Comparison of ENCODE assay signal across 19 mouse cellular contexts in the genomic region with DNA sequence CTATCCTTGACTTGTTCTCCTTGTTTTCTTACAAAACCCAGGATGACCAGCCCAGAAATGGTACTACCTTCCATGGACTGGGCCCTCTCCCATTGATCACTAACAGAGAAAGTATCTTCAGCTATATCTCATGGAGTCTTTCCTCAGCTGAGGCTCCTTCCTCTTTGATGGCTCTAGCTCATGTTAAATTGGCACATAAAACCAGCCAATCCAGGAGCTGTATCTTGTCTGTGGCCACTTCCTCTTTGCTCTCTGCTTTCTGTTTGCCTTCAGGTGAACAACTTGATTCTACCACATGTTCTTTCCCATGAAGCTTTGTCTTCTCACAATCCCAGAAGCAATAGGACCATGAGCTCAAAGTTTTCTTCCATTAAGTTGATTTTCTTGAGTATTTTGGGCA.
A peak's percentile ranks its signal among the peaks of the same experiment; 100 is the strongest.
DNase-seq lines count a peak whose midpoint lies in the region; ATAC-seq lines count a peak whose summit lies in the region.
"Had no signal": no experiment of that assay in that cellular context is flagged by ENCODE, and none has a peak within 500 bp of the region (broad histone marks: within the 10 kb centered on the region; RNA-seq: fewer than 3 reads in every experiment).

No protein-coding gene starts in this region.

- ATAC-seq in megakaryocyte, adult 5-6 weeks (ENCODE audit: poor library complexity, severe bottlenecking) = peak; percentile 60
- ATAC-seq in neutrophil, adult 5-6 weeks (ENCODE audit: extremely low read depth, insufficient number of reproducible peaks, low FRiP score, poor library complexity, severe bottlenecking) = peak; percentile 22; the same call in 1 of the 2 replicates
- ATAC-seq: activated CD4-positive, CD25-positive, alpha-beta regulatory T cell, adult 4 months; forebrain, embryonic 14.5 days; forebrain, embryonic 16.5 days; Patski had no signal

- peak; percentile 36 for DNase-seq in A20 (ENCODE audit: low read depth, low spot score)
- DNase-seq in kidney, adult 9 months = no peak
- DNase-seq in cerebellum, adult 8-10 months = no peak
- DNase-seq in lung, postnatal 10 days = no peak
- DNase-seq: adrenal gland, adult 8-10 months; adrenal gland, postnatal 14 days; adrenal gland, postnatal 36 days; cerebellum, adult 11-12 months; cerebellum, adult 2 months; cerebellum, adult 9-11 months; cerebellum, postnatal 14 days; cerebellum, postnatal 36 days; embryo, embryonic 11 days had no signal
